Mouse (Mus musculus) telencephalon, adult 2 months (tissue): ENCODE data around the gene Grm4.

Experiments
- DNase-seq: peaks from one replicate; pipeline ENCODE4 v3.0.0-alpha.2; 2011; ENCODE audit warnings: low read depth, low spot score

The Grm4 gene

DNA sequence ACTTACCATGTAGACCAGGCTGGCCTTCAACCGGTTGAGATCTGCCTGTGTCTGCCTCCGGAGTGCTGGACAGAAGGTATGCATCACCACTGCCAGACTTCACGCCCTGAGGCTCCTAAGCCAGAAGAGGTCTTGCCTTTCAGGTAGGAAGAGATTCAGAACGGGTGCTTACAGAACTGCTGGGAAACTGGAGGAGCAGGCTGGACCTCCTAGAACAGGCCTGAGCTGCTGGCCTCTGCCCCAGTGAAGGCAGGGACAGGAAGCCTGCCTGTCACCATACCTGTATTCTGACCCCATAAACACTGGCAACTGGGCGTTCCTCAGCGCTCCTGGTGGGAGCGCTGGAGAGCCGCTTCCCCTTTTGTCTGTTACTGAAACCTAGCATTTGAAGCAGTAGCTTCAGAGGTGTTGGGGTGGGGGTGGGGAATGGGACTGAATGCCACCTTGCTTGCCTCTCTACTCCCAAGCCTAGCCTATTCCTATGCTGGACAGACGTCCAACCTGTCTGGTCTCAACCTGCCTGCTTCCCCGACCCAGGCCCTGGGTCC, 30.3 kb upstream of the Grm4 start:
- no peak for DNase-seq

GRCm38 (mm10) chr17:27549234-27549633, 28.0 kb upstream of the Grm4 start:
- no peak for DNase-seq

- DNase-seq: no peak
Observed at GRCm38 (mm10) chr17:27547253-27547868, 26.2 kb upstream of the Grm4 start.

GRCm38 (mm10) chr17:27546574-27547085, 25.4 kb upstream of the Grm4 start:
- no peak for DNase-seq

- DNase-seq: no peak
Observed at GRCm38 (mm10) chr17:27545991-27546390, 24.8 kb upstream of the Grm4 start.

DNA sequence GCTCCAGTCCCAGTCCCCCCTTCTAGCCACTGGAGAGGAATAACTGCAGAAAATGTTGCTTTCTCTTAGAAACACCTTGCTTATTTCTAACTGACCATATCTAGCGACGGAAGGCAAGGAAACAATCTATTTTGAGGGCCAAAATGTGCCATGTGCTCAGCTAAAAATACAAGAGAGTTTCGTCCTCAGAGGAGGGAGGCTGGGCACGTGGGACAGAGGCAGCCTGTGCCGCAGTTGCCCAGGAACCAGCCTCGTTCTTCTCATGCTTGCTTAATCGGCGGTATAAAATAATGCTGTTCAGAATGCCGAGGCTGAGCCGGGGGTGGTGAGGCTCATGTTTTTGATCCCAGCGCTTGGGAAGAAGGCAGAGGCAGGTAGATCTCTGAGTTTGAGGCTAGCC, 23.3 kb upstream of the Grm4 start:
- no peak for DNase-seq

DNA sequence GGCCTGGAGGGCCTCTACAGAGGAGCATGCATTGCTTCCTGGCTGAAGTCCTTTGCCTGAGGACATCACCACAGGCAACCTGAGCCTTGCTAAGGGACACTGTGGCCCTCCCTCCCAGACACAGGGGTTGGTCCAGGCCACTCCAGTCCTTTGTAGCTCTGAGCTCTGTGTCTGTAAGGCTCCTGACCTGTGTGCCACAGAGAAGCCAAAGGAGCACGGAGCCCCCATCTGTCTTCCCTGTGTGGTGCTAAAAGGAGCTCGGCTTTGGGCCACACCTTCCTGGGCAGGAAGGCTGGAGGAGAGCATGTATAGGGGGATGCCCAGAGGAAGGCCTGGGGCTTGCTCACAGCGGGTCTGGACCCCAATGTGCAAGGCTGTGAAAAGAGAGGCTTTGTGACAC, 20.8 kb upstream of the Grm4 start:
- DNase-seq: no peak

DNA sequence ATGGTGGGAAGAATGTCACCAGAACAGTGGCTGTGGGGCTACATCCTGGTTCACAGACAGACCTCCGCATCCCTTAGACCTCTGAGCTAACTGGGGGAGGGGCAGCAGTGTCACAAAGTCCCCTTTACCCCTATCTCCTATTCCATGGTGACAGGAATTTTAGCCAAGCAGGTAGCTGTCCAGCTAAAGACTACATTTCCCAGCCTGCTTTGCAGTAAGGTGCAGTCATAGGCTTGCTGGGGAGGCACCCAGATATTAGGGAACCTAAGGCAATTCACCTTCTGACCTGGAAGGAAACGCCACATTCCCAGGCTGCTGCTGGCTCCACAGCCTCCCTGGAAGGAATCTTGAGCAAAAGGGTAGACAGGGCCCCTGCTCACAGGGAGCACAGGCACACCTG, 20.1 kb upstream of the Grm4 start:
- no peak for DNase-seq

GRCm38 (mm10) chr17:27534718-27535117, 13.5 kb upstream of the Grm4 start:
- no peak for DNase-seq

DNA sequence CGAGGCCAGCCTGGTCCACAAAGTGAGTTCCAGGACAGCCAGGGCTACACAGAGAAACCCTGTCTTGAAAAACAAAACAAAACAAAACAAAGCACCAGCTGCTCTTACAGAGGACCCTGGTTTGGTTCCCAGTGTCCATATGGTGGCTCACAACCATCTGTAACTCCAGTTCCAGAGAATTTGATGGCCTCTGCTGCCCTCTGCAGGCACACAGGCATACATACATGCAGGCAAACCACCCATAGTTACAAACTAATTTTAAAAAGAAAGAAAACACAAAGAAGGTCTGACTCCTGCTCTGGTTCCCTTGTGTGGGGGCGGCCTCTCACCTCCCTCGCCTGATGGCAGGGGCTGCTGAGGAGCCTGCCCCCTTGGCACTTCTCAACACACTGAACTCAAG, 12.2 kb upstream of the Grm4 start:
- DNase-seq: no peak

DNA sequence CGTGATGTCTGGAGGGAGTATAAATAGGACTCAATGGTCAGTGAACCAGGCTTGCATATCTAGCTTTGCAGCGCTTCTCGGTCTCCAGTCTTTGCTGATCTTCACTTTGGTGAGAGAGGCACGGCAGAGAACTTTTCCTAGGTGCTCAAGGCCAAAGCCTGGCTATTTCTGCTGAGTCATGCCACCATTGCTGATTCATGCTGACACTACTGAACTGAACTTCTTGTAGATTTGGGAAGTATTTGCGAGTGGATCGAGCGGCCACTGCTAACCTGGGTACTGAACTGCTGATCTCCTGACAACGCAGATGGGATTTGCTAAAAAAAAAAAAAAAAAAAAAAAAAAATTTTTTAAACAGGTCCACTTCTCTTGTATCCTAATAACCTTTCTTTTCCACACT, 10.9 kb upstream of the Grm4 start:
- no peak for DNase-seq

DNA sequence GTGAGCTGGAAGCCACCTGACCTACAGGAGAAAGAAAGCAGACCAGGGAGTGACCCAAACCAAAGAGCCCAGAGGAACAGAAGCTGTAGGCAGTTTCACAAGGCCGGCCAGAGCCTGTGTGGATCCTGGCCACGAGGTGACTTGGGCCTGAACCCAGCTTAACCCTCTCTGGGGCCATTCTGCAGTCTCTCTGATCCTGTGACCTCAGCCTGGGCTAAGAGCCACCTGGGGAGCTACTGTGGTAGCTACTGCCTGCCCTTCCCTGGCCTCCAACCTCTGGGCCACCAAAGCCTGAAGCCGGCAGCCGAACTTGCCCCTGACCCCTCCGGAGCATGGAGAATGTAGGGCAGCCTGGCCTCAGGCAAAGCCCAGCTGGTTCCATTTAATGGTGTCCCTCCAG, 7.6 kb upstream of the Grm4 start:
- DNase-seq: no peak

- DNase-seq: no peak
Observed at GRCm38 (mm10) chr17:27528030-27528429, 6.8 kb upstream of the Grm4 start.

- no peak for DNase-seq
Observed at GRCm38 (mm10) chr17:27527188-27527587, 6.0 kb upstream of the Grm4 start.

- DNase-seq: no peak
Observed at GRCm38 (mm10) chr17:27523121-27523520, 1.9 kb upstream of the Grm4 start.

DNA sequence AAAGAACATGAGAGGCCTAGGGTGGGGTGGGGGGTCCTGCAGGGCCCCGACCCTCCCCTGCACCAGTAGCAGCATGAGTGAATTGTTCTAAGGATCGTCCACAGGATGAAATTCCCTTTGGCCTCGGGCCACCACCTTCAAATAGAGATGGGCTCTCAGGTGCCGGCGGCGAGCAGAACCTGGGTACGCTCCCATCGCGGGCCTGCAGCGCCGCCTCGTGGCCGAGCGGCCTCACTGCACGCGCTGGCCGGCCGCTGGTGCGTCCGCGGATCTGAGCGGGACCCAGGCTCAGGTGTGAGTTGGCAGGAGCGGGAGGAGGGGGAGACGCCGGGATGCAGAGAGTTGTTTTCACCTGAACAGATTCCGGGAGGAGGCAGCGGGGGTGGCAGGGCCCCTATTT, 646 bp downstream of the Grm4 start:
- DNase-seq: no peak

DNA sequence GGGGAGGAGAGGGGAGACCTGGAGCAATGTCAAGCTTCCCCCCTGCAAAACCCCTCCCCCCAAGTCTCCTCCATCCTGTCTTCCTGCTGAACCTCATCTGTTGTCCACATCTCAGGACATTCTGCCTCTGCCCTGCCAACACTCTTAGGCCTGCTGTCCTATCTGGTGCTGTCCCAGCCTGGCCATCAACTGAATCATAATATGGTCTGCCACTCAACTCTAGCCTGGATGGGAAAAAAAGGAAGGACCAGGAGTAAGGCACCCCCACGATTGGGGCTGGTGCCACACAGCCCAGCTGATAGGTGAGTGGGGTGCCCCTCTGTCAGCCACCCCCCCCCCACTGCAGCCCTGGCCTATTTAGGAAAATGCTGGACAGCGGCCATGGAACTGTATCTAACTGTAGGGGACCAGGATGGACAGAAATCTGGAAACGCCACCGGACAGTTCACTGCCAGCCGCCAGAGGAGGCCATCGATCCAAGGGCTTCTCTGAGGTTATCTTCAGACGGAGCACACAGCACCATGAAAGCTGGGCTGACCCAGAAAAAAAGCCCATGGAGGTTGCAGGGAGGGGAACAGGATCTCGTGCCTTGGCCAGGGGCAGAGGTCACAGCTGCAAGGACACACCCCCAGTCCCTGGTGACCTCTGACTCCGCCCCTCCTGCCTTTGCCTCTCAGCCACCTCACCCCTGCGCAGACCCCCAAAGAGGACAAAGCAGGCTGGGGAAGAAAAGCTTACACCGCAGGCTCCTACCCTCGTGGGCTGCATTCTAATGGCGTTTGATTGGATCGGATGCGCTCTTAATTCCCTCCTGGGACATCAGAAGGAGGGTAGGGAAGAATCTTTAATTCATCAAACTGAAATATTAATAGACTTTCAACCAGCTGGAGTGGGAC, 2.3 kb downstream of the Grm4 start:
- DNase-seq: no peak

- no peak for DNase-seq
Observed at GRCm38 (mm10) chr17:27518296-27518695, 2.9 kb downstream of the Grm4 start.

GRCm38 (mm10) chr17:27513916-27514762, 7.1 kb downstream of the Grm4 start:
- DNase-seq: no peak

- no peak for DNase-seq
Observed at GRCm38 (mm10) chr17:27513279-27513915, 7.8 kb downstream of the Grm4 start.

- no peak for DNase-seq
Observed at GRCm38 (mm10) chr17:27512619-27513161, 8.5 kb downstream of the Grm4 start.
